Mouse (Mus musculus) v-Abl transformed pro-B cells (cell line): ENCODE measurements at regions not wholly inside any gene's neighbourhood (a gene's known extent, or its start where the extent isn't known, plus 50 kb on each side); places are given as distances from the start of the nearest gene placed in this dataset.

Experiments
- in situ Hi-C, 2 experiments: fragments of 400-800 bp; cut with MboI; formaldehyde crosslinking; loops; one replicate each; pipeline ENCODE4 v1.15.1; 2025; ENCODE audit not compliant: unreplicated experiment in 2 of 2

DNA sequence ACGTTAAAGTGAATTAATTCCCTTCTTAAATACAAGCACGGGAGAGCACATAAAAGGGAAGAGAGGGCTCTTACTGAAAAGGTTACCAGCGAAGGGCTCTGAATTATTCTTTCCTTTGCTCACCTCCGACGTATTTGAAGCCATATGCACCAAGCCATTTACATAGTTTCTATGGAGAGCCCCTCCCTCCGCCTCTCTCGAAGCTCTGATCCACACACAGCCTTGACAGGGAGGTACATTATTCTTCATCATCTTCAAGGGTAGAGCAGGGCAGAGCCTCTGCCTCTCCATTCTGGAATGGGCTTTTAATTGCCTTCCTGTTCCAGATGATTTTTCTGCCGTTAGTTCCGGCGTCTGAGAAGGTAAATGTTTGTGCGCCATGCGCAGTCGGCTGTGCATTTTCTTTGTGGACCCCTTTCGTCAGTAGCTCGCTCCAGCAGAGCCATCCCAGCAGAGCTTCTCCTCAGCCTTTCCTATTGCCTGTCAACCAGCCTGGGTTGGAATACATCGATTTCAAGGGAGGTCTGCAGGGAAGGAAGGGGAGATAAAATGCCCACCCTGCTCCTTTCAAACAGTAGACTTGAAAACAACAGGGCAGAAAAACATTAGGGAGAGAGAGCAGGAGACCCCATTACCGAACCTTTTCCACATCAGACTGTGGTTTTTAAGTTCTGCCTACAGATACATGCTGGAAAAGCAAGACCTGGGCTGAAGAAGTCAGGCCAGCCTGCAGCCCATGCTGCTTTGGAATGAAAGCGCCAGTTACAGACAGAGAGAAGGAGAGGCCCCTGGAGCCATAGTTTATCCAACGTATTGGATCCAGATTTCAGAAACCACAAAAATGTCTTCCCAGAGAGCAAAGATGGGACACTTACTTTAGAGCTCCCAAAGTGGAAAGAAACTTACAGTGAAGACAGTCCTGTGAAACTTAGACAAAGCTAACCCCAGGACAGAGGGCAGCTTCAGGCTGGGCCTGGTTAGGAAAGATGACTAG is 124.1 kb downstream of the Edn3 start:
- in situ Hi-C loops: no loop called here

DNA sequence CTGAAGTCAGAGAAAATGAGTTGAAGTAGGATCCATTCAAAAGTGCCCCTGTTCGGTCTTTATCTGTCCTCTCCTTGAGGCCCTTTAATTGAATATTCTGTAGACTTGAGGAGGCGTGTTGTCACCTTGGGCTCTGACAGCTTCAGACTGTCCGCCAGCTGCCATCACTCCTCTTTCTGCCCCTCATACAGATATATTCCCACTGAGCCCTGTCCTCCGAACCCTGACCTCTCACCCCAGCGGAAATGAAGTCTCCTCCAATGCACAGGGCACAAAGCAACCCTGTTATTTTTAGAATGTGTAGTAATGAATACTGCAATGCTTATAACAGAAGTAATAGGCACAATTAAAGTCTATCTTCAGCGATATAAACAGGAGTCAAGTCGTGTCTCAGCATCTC is 117.4 kb upstream of the Gm14444 start:
- in situ Hi-C loops: loop anchor here in 1 of 2 experiments (10.0 kb wide), 2 partner anchors 1698 to 1788 kb away; no protein-coding TSS in a partner anchor

DNA sequence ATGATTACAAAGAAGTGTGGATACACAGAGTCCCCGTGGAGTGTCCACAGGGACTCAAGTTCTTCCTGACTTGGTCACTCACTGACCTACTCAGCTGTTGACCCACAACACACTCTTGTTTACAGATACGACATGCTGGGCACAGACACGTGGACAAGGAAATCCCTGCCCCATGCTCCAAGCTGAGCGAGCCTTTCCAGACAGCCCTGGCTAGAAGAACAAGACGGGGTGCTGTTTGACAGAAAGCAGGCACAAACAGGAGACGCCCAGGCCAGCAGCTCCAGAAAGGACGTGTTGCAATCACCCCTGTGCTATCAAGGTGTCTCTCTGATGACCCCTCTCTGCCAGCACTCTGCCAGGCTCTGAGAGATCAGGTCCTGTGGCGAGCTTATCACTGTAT is 112.6 kb upstream of the Gm14444 start:
- in situ Hi-C loops: loop anchor here in 1 of 2 experiments (10.0 kb wide), 2 partner anchors 1703 to 1793 kb away; no protein-coding TSS in a partner anchor

DNA sequence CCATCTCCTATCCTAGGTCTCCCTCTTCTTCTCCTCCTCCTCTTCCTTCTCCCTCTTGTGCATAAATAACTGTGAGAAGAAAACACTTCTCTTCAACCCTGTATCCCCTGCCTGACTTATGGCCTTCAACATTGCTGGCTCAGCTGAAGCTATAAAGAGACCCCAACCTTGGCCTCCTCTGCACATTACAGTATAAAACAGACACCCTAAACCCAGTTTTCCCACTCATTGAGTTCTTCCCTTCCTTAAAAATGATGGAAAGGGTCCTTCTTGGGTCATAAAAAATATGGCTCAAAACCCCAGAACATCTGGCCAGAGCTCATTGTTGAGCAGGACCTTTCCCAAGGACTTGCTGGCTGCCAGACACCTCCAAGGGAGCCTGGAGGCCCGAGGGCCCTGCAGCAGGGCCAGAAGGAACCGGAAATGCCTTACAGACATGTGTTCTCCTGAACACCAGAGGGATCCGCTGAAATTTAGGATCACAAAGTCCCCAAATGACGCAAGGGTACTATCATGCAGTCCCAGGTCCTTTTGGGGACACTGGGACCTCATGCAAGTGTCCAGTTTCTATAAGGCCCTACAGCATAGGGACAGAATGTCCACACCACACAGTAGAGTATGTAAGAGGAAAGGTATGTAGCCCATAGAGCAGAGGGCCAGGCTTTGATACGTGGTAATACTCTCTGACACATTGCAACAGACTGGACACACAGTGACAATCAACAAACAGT is 109.9 kb upstream of the Gm14444 start:
- in situ Hi-C loops: loop anchor here (5.0 to 25.0 kb wide), 10 partner anchors 223 to 1795 kb away; partner anchors contain the start of gene Ankrd60 (in 1 of the 2)

DNA sequence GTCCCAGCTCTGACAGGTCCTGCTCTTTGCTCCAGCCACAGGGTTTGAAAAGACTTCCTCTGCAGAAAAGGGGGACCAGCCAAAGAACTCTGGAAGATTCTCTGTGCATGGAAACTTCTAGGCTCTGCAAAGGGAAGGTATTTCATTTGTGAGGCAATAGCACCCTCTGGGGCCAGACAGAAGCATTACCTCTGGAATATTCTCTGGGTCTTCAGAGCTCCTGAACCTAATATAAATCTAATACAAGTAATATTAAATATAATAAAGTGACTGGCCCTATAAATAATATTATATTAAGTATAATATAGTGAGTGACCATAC is 109.4 kb upstream of the Gm14444 start:
- in situ Hi-C loops: loop anchor here (5.0 to 25.0 kb wide), 8 partner anchors 223 to 1763 kb away; partner anchors contain the start of gene Ankrd60 (in 1 of the 2)

DNA sequence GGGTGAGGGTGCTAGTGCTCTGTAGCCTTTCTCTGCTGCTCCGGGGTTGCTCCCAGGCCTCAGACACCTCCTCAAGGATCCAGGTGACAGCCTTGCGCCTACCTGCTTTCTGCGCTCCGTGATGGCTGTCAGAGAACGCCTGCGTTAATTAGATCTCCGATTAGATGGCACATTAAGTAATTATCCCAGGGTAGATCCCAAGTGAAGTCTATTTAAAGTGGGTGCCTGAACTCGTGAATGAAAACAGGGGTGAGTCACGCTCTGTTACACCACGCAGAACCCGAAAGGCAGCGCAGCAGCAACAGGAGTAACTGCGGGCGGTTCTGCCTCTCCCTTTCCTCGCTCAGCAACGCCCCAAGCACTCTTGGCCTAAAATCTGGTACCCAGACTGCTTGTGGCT is 108.2 kb upstream of the Gm14444 start:
- in situ Hi-C loops: loop anchor here (5.0 to 25.0 kb wide), 8 partner anchors 224 to 1764 kb away; partner anchors contain the start of gene Ankrd60 (in 1 of the 2)

DNA sequence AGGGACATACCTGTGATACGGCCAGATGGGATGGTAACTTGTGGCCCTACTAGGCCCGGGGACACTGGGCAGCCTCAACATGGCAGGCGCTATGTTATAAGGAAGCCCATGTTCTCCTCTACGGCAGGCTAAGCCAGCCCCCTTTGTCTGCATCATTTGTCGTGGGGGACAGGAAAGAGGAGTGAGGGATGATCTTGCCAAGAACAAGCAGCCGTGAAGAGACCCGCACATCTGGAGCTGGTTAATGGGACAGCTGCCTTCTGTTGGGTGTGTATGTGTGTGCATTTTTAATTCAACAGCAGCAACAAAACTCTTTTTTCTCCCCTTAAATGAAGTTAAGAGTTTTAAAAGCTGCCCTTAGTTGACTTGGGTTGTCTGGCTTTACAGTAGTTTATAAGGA is 106.4 kb upstream of the Gm14444 start:
- in situ Hi-C loops: loop anchor here (5.0 to 25.0 kb wide), 8 partner anchors 226 to 1766 kb away; partner anchors contain the start of gene Ankrd60 (in 1 of the 2)

DNA sequence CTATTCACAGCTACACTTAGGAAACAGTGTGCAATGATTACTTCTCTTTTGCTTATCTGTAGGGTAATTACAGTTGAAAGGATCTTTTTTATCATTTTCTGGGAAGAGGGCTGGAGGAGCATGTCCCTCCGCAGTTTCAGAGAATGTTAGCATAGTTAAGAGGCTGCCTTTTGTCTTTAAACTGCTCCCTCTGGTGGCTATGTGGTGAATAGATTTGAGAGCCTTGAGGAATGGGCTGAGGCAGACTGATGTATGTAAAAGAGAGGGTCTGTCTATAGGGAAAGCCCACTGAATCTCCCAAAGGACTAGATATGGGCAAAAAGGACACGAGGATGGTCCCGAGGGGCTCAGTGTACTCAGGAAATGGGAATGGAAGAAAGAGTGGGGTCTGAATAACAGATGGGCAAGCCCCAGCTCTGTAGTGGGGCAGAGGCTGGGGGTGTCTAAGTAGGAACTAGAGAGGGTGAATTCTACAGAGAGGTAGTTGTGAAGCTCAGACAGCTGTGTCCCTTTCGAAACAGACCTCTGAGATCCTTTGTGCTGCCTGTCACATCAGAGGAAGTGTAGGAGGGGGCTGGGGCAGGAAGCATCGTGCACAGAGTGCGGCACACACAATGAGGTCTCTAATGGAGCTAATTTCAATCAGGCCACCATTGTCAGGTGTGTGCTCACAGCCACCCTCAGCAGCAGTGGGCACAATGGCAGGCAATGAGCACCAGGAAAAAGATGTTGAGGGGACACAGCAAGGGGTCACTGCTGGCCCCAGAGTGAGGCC is 104.0 kb upstream of the Gm14444 start:
- in situ Hi-C loops: loop anchor here (5.0 to 25.0 kb wide), 7 partner anchors 229 to 1769 kb away; partner anchors contain the start of gene Ankrd60 (in 1 of the 2)

DNA sequence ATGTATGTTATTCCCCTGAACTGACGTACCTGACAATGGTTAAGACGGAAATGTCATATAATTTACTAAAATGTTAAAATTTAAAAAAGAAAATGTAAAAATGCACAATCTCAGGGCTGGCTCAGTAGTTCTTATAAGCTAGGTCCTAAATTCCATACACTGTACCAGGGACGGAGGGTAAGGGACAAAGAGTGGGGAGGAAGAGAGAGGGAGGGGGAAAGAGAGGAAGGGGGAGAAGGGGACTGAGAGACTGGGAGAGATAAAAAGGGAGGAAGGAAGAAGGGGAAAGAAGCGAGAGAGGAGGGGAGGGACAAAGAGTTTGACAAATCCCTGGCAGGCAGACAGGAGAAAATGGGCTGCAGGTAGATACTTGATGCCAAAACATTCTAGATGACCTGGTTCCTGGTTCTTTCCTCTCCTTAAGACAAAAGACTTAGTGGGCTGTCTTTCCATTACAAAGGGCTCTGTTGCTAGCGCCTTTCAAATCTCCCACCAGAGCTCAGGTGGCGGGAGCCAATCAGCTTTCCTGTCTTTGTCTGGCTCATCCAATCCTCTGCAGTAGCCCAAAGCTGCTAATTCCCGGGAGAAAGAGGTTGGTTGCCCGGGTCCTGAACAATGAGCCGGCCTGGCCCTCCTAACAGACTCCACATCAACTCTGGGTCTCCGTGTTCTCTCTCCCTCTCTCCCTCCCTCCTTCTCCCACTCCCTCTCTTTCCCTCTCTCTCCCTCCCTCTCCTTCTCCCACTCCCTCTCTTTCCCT is 92.7 kb upstream of the Gm14444 start:
- in situ Hi-C loops: loop anchor here in 1 of 2 experiments (25.0 kb wide), 2 partner anchors 1330 to 1780 kb away; partner anchors contain the start of gene Ankrd60

DNA sequence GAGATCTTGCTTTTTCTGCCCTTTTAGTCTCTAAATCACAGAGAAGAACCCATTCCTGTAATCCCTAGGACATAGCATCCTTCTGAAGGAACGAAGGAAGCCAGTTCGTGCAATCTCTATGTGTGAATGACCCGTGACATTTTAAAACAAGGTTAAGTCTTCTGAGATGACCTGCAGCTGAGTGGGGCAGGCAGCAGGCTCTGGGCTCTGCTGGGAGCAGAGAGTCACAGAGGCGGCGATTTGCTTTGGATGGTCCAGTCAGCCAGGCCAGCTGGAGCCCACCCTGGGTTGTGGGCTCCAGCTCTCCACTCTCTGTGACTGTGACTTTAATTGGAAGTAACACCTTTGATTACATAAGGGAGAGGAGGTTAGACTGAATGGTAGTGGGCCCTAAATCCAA is 92.1 kb upstream of the Gm14444 start:
- in situ Hi-C loops: loop anchor here in 1 of 2 experiments (25.0 kb wide), 2 partner anchors 1331 to 1781 kb away; partner anchors contain the start of gene Ankrd60

DNA sequence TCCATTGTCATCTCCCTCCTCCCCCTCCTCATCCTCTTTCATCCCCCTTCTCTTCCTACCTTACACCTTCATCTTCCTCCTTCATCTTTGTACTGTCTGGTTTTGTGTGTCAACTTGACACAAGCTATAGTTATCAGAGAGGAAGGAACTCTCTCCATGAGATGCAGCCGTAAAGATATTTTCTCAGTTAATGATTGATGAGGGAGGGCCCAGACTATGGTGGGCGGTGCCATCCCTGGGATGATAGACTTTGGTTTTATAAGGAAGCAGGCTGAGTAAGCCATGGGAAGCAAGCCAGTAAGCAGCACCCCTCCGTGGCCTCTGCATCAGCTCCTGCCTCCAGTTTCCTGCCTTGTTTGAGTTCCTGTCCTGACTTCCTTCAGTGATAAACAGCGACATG is 87.8 kb upstream of the Gm14444 start:
- in situ Hi-C loops: loop anchor here in 1 of 2 experiments (25.0 kb wide), 2 partner anchors 1335 to 1785 kb away; partner anchors contain the start of gene Ankrd60

DNA sequence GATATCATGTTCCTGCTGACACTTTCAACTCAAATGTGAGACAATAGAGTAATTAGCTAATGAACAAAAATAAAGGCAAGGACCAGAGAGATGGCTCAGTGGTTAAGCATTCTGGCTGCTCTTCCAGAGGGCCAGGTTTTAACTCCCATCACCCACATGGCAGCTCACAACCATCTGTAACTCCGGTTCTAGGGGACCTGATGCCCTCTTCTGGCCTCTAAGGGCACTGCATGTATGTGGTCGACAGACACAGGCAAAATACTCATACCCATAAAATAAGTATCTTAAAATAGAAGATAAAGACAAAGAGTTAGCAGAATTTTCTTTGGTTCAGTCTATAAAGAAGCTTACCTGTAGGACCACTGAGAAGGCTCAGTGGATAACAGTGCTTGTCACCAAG is 80.3 kb upstream of the Gm14444 start:
- in situ Hi-C loops: no loop called here

DNA sequence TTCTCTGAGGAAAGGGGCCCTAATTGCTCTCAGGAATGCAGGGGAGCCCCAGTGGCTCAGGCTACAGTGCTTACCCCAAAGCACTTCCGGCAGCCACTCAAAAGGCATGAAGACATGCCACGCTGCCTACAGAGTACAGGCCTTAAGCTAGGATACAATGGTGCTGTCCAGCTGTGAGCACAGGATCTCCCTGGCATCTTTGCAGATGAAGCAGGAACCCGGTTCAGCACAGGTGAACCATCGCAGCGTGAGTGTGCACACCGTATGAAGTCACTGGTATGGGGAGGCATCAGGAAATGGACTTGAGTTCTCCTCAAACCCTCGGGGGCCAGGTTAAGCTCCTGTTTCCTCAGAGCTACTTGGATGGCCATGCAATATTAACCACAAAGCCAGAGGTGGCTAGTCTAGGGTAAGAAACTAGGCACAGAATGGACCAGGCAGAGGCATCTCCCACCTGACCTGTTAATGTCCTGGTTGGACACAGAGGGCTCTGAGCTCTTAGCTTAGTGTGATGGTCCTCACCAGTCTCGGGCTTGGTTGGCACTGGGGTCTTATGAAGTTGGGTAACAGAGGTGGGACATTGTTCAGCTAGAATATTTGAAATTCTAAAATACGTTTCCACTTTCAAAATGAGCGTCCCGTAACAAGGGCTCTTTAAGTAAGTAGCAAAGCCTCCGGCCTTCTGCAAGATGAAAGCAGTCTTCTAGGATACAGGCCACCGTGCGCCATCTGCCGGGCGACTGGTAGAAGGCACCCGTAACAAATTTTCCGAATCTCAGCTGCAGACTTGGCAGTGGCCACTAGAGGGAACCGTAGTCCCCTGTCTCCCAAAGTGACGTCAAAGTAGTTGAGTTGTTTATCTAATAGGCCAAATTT is 77.7 kb upstream of the Gm14444 start:
- in situ Hi-C loops: no loop called here

DNA sequence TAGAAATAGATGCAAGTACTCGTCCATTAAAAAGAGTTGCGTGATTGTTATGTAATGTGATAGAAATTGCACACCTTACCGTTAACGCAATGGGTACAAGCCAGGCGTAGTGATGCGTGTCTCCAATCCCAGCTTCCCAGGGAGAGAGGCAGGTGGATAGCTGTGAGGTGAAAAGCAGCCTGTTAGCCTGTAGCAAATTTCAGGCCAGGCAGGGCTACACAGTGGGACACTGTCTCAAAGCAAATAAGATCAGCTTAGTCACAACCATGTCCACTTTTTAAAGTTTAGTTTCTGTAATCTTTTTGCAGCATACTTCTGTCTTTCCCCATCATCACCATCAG is 77.1 kb upstream of the Gm14444 start:
- in situ Hi-C loops: no loop called here

DNA sequence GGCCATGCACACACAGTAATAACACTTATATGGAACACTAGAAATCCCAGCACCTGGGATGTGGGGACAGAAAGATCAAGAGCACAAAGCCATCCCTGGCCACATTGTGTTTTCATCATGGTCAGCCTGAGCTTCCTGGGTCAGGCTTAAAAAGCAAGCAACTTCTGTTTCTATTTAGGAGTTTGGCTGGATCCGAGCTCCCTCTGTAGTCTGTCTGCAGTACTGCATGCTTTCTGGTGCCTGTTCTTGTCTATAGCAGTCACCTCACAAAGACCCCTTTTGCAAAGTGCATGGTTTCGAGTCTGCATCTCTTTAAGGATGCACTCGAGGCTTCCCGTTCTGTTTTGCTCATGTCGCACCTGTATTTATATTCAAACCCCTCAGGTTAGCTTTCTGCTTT is 73.4 kb upstream of the Gm14444 start:
- in situ Hi-C loops: no loop called here

DNA sequence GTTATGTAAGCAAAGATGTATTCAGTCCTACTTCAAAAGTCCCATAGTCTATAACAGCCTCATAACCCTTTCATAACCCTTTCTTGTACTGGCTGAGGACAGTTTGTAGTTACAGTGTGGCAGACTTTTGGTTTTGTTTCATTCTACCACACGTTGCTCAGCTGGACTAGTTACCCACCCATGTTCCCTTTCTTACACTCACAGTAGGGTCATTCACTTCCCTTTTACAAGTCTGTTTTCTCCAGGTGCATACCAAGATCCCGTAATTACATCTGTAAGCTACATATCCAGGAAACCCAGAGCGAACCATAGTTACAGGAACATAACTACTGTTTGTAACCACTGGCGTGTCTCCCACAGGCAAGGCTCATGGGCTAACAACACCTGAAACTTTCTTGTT is 72.1 kb upstream of the Gm14444 start:
- in situ Hi-C loops: no loop called here

DNA sequence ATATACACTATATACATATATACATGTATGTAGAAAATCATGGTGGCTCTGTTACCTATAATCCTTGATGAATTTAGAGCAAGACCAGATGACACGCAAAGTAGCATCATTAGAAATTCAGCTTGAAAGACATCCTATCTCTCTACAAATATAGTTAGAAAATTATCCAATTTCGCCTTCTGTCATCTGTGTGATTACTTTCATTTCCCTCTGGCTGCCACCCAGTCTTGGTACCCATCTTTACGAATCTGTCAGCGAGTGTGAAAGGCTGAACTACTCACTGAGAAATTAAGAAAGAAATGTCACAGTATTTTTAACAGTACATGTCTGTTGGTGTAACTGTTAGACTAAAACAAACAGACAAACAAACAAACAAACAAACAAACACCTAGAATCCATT is 67.8 kb upstream of the Gm14444 start:
- in situ Hi-C loops: no loop called here

DNA sequence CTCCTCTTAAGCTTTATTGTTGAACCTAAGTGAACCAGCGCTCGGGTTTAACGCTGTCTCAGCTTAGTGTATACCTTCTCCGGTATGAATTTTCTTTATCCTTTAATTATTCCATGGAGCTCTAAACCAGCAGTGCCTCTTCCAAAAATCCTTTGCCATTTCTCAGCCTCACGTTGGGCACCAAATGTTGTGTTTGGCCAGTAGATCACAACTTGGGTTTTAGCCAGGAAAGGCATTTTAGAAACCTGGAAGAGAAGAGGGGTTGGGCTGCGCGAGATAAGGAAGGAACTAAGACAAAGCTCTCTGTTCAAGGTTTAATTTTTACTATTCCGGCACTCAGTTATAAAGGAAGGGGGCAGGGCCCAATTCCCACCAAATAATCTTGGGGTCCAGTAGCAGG is 61.9 kb upstream of the Gm14444 start:
- in situ Hi-C loops: no loop called here
